Mouse (Mus musculus) E14TG2a.4 (cell line): ENCODE results near the gene Rptor.

Experiments
- CTCF ChIP-seq: conservative IDR thresholded peaks from 2 replicates; pipeline ENCODE4 v1.5.1; 2014; ENCODE audit warnings: low read length
- NANOG ChIP-seq: IDR thresholded peaks from 2 replicates; pipeline ENCODE4 v1.6.1; 2014; ENCODE audit warnings: borderline replicate concordance, low read length, mixed read lengths
- POU5F1 ChIP-seq: IDR thresholded peaks from 2 replicates; pipeline ENCODE4 v1.6.1; 2014; ENCODE audit warnings: low read length, borderline replicate concordance

DNA sequence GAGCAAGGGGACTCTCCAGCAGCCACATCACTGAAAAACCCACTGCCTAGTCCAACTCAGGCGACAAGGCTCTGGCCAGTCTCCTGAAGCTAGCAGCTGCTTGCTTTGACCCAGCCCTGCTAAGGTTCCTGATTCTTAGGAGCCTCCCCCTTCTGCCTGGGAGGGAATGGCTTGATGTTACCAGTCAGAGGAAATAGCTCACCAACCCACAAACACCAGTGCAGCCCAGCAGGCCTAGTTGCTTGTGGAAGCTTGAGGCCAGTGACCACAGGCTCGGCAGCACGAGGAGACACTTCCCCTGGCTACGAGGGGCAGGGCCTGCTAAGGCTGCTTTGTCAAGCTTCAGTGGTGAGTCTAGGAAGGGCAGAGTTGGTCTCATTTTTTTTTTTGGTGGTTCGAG, 322.5 kb downstream of the Rptor start:
- TF ChIP-seq CTCF: no peak
- TF ChIP-seq POU5F1: no peak
- no peak for TF ChIP-seq NANOG
